Mouse (Mus musculus) lung, postnatal 0 days (tissue): ENCODE measurements around the gene Bola2.

ENCODE experiments used
- CTCF ChIP-seq: IDR thresholded peaks from 2 replicates; pipeline ENCODE4 v1.5.1; 2016; ENCODE audit warnings: antibody characterized with exemption, mild to moderate bottlenecking
- EP300 ChIP-seq: IDR thresholded peaks from 2 replicates; pipeline ENCODE4 v1.6.1; 2016; ENCODE audit warnings: antibody characterized with exemption, mild to moderate bottlenecking, control low read depth

DNA sequence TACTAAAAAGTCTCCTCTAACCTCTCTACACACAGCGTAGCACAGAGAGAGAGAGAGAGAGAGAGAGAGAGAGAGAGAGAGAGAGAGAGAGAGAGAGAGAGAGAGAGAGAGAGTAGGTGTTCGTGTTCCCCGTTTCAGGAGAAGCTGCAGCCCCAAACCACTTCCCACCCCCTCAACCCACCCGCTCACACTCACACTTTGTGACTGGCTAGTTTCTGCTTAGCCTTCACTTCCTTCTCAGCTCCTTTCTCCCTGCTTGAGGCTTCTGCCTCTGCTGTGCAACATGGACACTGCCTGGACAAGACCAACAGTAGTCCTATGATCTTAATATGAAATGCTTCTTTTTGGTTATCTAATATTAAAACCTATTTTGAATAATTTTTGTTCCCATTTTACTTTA lies 15.1 kb downstream of the Bola2 start:
- TF ChIP-seq EP300, result no peak
- TF ChIP-seq CTCF, result no peak
